Mouse (Mus musculus) right cerebral cortex, postnatal 14 days (tissue): Measurements from ENCODE around the gene C130050O18Rik.
"Not testable (repeated sequence)": the region's sequence is repeated elsewhere in the genome, so short reads cannot be mapped to it uniquely, and the experiment has no call there.

Experiments used
- DNase-seq: peaks from one replicate; pipeline ENCODE4 v3.0.0; 2022

Gene C130050O18Rik

DNA sequence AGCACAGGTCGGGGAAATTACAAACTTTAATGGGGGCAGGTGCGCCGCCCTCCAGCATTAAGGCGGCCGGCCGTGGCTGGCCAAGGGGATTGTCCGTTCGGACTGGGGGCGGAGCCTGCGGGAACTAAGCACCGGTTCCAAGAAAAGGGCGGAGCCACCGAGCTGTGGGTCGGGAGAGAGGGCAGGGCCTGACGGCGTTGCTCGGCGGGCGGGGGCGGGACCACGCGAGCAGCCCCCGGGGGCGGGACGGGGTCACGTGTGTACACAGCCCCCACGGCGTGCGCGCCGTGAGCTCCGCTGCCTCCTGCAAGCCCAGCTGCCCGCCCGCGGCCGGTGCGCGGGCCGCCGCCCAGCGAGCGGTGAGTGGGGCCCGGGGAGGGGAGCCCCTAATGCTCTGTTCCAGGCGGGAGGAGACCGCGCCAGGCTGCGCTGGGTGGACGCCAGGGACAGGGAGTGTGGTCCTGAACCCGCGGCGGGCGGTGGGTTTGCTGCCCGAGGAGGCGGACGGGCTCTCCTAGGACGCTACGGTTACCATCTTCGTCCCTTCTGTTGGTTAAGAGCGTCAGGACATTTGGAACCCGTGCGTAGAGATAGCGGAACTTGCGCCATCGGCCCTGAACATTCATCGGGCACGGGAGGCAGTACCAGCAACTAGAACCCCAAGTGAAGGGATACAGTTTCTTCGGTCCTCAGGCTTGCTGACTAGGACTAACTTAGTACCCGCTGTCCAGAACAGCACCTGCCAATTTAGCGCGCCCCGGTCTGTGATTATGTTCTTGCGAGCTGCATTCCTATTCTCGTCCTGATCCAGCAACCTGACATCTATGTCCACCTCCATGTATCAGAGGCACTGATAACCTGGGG lies 24.5 kb upstream of the C130050O18Rik start:
- peak; percentile 86 for DNase-seq

- no peak for DNase-seq
Observed at GRCm38 (mm10) chr5:139381586-139382513, 23.2 kb upstream of the C130050O18Rik start.

DNA sequence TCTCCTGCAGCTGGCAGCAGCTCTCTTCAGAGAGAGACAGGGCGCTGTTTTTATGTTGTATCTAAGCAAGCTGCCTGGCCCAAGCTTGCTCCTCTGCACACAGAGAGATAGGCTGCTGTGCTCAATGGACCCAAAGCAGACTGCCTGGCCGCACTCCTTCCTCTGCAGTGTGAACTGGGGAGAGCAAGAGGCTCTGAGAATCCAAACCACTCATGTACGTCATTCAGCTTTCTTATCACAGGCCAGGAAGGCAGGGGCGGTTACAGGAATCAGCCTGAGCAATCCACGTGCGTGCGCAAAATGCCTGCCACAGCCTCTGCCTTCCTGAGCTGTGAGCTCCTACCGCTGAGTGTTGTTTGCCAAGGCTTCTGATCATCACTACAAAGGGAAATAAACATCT lies 22.3 kb upstream of the C130050O18Rik start:
- DNase-seq: peak; percentile 38

DNA sequence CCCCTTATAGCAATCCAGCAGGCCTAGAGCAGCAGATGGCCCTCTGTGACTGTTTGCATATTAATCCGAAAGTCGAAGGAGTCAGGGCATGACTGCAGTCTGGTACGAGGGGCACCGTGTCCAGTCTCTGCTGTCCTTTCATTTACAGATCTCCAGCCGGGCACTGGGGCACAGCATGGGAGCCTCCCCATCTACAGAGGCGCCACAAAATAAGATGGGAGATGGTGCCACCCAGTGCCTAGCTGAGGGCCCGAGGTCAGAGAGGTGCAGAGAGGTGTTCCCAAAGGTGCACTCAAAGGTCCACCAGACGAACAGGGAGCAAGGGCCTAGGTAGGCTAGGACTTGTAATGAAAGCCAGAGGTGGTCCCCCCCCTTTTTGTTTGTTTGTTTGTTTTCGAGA lies 21.8 kb upstream of the C130050O18Rik start:
- DNase-seq: no peak

DNA sequence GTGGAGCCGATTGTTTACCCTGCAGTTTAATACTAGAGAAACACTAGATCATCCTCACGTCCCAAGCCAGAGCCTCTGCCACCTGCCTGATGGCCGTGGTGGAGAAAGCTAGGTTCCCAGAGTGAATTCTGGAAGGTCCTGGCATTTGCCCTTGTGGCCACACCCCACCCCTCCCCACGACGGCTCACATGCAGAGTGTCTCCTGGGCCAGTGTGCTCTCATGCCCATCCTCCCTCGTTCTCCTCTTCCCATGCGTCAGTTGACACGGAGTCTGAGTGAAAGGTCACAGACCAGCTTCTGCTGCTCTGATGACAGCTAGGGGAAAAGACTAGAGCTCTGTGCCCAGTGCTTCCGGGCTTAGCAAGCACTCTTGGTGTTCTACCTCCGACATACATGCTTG lies 20.5 kb upstream of the C130050O18Rik start:
- no peak for DNase-seq

- DNase-seq: no peak
Observed at GRCm38 (mm10) chr5:139386047-139386446, 19.0 kb upstream of the C130050O18Rik start.

DNA sequence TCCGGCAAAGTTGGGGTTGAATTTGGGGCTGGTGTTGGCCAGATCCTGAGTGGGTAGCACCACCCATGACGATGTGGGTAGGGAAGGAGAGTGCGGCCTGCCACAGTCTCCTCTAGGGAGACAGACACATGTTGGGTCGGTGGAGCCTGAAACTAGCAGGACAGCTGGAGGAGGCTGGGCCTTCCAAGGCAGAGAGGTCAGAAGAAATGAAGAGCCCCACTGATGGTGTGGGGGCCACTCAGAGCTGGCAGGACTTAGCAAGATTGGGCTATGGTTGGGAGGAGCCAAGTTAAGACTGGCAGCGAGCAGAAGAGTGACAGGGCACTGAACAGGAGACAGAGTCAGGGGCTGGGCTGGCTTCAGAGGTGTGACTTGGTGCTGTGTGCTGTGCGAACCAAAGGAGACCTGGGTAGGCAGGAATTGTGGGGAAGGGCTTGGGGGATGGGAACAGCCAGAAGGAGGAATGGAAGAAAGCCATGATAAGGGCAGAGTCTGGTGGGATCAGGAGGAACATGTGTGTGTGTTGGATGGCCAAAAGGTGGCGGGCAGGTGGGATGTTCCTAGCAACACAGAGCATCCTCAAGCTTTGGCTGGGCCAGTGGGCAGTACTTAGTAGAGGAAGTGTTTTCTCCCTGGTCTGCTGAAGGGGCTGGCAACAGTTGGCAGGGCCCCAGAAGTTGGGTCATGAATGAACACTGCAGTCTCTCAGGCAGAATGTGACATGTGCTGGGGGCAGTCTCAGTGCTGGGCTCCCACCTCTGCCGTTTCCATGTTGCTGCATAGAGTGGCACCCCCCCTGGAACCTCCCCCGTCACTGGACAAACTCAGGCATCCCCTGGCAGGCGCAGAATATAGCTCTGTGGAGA lies 17.5 kb upstream of the C130050O18Rik start:
- peak; percentile 52 for DNase-seq

- DNase-seq: no peak
Observed at GRCm38 (mm10) chr5:139388195-139388570, 16.9 kb upstream of the C130050O18Rik start.

- no peak for DNase-seq
Observed at GRCm38 (mm10) chr5:139388694-139389675, 16.1 kb upstream of the C130050O18Rik start.

DNA sequence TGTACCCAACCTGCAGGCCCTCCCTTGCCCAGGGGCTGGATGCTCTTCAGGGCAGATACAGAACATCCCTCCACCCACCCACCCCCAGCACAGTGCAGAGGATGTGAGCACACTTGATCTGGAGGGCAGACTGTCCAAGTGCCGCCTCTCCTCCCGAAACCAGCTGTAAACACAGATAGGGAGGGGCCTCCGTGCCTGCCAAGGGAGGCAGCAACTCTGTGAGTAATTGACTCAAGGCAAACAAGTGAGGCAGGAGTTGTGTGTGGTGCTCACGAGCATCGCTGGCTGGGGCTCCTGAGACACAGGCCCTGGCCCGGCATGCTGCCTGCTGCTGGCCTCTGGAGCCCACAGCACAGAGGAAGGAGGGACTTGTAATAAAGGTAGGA lies 15.4 kb upstream of the C130050O18Rik start:
- peak; percentile 43 for DNase-seq

DNA sequence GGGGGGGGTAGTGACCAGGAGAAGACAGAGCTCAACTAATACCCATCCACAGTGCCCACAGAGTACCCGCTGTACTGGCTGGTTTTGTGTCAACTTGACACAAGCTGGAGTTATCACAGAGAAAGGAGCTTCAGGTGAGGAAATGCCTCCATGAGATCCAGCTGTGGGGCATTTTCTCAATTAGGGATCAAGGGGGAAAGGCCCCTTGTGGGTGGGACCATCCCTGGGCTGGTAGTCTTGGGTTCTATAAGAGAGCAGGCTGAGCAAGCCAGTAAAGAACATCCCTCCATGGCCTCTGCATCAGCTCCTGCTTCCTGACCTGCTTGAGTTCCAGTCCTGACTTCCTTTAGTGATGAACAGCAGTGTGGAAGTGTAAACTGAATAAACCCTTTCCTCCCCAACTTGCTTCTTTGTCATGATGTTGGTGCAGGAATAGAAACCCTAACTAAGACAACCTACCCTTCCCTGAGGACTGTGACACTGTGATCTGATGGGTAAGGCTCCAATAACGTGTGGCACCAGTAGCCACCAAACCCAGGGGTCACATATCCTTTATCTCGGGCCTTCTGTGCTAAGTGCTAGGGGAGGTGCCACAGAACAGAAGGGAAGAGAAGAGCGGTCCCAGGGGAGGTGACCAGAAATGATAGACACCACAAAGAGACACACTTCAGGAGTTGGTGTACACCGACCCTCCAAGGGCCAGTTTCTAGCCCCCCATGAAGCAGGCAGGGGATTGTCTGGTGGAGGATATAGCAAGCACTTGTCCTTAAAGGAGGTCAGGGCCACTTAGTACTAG lies 14.6 kb upstream of the C130050O18Rik start:
- DNase-seq: not testable (repeated sequence)

GRCm38 (mm10) chr5:139391309-139391990 lies 13.6 kb upstream of the C130050O18Rik start:
- no peak for DNase-seq

DNA sequence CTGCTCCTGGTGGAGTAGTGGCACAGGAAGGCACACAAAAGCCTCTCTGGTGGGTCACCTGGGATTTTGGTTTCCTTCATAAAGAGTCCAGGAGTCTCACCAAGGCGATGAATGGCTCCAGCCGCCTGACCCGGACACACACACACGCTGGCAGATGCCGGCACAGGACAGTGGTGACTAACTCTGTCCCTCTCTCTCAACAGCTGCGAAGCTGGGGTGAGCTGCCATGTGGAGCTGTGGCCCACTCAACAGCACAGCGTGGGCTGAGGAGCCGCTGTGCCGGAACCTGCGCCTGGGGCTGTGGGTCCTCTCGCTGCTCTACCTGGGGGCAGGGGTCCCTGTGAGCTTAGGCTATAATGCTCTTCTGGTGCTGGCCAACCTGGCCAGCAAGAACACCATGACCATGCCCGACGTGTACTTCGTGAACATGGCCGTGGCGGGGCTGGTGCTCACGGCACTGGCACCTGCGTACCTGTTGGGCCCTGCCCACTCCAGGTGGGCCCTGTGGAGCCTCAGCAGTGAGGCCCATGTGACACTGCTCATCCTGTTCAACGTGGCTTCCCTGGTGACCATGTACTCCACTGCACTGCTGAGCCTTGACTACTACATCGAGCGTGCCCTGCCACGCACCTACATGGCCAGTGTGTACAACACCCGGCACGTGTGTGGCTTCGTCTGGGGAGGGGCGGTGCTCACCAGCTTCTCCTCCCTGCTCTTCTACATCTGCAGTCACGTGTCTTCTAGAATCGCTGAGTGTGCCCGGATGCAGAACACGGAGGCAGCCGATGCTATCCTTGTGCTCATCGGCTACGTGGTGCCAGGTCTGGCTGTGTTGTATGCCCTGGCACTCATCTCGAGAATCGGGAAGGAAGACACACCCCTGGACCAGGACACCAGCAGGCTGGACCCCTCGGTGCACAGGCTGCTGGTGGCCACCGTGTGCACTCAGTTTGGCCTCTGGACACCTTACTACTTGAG lies 12.6 kb upstream of the C130050O18Rik start:
- DNase-seq: no peak

DNA sequence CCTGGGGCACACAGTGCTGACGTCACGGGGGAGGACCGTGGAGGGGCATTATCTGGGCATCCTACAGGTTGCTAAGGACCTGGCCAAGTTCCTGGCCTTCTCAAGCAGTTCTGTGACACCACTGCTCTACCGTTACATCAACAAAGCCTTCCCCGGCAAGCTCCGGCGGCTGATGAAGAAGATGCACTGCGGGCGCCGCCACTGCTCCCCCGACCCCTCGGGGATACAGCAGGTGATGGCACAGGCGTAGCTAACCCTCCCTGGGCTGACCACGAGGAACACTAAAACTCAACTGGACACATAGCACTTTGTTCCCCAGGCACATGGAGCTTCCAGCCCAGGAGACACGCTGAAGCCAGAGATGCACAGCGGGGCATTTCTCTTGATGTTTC lies 11.9 kb upstream of the C130050O18Rik start:
- DNase-seq: no peak

DNA sequence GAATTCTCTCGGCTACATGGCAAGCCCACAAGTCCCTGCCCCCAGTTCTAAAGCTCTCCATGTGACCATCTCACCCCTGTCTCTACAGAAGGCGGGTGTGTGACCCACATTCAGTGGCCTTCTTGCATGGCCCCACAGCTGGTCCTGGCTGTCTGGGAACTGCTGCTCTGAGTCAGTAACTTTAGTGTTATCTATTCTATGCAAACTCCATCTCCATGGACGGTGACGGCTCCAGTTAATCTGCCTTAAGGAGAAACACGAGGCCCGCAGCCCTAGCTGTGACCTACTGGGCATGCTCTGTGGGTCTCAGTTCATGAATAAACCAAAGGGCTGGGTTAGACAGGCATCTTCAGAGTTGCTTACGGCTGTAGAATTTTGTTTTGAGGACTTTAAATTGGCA lies 10.7 kb upstream of the C130050O18Rik start:
- no peak for DNase-seq

GRCm38 (mm10) chr5:139395528-139395927 lies 9.6 kb upstream of the C130050O18Rik start:
- no peak for DNase-seq

DNA sequence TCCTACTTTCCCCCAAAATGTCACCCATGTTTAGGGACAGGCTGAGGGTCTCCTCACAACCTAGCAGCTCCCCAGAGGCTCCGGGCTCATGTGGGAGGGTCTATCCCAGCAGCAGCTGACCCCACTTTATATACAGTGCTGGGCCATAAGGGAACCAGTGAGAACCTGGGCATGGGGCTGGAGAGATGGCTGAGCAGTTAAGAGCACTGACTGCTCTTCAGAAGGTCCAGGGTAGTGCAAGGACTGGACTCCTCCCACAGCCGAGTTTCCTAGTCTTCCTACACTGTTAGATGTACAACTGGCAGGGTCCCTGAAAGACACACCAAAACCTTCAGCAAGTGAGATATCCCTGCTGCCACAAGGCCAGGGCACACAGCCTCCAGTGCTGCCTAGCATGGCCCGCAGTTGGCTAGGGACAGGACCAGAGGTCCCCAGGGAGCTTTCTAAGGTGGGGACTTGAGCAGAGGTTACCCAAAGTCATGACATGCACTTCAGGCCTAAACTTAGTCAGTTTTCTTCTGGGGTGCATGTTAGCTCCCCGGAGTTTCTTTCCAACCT lies 7.6 kb upstream of the C130050O18Rik start:
- DNase-seq: no peak

GRCm38 (mm10) chr5:139397959-139398753 lies 6.9 kb upstream of the C130050O18Rik start:
- DNase-seq: peak; percentile 92
